Mouse (Mus musculus) heart, adult 9 months (tissue): ENCODE data around the gene Ost4.
A peak's percentile ranks its signal among the peaks of the same experiment; 100 is the strongest.

Source experiments
- DNase-seq, 2 experiments: peaks; one replicate each; pipeline ENCODE4 v3.0.0; 2022; ENCODE audit warnings: low spot score in 2 of 2

Ost4 gene

DNA sequence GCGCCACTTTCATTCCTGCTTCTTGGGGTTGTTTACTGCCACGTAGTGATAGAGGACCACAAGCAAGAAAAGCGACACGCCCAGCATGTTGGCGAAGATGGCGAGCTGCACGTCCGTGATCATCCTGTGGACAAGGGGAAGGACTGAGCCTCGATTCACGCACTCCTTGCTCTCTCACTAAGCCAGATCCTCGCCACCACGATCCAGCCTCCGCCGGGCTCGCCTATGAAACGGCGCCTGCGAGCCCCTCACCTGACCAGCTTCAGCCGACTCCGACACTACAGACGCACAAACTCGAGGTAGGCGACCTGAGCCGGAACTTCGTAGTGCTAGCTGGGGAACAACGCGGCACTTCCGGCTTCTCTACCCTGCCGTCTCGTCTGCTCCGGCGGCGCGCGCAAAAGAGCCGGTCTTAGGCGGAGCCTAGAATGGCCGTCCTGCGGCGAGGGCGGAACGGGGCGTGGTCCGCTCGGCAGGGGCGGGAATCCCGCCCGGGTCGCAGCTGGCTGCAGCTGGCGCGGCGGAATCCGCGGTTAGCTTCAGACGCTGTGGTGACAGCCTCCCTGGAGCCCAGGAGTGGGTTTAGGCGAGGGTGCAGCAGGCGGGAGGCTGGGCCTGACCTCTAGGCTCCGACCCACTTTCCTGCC, at the start of gene Ost4:
TSS of gene Ost4 (minus strand) at position 376 of the 647 bp plus-strand sequence.
- DNase-seq, result peak; percentile 97 to 98

DNA sequence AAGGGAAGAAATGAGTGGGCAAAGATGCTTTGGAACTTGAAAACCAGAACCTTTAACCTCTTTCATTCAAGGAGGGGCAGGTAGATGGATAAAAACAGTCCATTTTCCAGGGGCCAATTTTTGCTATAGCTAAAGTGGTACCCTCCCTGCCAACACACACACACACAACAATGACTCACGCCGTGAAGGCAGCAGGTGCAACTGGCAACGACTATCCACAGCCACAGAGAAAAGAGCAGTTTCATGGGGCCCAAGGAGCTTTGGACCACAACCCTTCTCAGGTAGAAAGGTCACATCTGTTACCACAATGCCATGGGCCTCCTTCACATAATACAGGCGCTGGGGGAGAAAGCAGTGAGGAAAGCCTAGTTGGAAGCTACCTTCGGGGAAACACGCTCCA, 48.2 kb upstream of the Ost4 start:
- DNase-seq, result no peak

DNA sequence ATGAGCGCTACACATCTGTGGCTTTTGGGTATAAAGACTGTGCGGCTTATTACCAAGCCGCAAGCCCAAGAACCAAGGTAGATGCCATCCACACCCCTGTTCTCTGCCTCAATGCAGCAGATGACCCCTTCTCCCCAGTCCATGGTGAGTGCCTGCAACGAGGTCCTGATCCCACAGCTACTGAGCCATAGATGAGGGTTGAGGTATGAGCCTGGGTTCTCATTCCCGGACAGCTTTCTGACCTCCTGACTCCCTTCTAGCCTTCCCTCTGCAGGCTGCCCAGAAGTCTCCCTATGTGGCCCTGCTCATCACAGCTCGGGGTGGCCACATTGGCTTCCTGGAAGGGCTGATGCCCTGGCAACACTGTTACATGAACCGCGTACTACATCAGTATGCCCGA, 47.0 kb upstream of the Ost4 start:
- DNase-seq, result no peak

DNA sequence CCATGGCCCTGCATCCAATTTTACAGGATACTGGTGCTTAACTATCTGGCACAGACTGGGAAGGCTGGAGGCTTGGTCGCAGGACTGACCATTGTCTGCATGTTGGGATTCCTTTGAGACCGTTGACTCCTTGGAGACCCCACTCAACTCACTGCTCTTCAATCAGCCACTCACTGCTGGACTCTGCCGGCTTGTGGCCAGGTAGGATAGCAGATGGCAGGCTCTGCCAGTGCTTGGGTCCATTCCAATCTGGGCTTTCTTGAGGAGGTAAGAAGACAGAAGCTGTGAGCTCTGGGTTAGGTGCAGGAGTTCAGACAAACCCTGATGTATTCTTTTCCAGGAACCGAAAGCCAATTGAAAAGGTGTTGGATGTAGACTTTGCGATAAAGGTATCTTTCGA, 46.5 kb upstream of the Ost4 start:
- DNase-seq, result no peak

DNA sequence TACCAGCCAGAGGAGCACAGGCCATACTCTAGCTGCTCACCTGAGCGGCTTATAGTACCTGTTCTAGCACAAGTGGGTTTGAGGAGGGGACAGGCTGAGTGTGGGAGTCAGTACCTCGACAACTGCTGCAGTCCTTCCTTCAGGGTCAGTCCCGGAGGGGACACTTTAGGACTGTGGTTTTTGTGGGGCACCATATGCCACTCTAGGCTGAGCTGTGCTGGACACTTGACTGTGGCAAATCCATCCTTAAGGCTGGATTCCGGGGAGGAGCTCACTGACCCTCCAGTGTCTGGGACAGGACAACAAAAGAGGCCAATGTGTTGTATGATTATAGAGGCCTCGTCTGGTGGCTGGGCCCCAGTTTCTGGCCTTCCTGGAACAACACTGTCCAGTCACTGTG, 45.0 kb upstream of the Ost4 start:
- DNase-seq, result no peak

DNA sequence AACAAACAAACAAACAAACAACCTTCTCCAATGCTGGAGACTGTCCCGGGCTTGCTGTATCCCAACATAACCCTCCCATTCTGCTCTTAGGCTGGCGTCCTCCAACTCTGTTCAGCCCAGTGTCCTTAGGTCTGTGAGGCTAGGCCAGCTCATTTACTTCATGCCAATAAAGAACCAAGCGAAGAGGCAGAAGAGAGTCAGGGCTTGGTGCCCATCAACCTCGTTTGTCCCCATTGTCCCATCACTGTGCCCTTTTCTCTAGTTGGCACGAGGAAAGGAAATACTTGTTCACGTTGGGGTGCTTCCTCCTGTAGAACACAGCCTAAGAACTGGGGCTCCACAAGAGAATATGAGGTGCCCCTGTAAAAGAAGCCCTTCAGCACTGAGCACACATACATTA, 44.1 kb upstream of the Ost4 start:
- peak in 1 of 2 experiments; percentile 38 for DNase-seq

DNA sequence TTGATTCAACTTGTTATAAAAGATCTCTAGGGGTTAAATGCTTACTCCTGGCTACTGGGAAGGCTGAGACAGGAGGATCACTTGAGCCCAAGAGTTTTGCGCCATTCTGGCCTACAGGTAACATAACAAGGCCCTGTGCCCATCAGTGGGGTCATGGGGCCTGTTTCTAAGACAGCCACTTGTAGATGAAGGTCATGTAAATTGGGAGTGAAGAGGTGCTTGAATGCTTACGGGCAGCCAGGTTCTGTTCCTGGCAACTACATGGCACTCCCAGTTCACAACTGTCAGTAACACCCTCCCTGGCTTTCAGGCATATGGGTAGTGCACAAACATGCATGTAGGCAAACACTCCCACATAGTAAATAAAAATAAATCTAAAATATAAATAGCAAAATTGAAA, 43.3 kb upstream of the Ost4 start:
- no peak for DNase-seq

DNA sequence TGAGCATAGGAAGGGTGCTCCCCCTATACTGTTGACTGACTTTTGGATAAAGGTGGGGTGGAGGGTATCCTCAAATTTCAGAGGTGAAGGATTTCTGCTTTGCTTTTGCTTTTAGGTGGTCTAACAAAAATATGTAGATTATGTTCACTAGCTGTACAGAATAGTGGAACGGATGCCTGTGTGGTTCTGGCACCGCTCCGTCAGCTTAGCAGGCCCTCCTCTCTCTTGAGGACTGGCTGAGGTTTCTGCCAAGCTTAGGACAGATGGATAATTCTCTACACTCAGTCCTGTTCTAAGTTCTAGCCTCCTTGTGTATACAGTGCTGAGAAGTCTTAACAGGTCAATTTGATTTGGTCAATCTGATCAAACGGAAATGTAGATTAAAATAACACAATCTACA, 42.9 kb upstream of the Ost4 start:
- DNase-seq, result peak in 1 of 2 experiments; percentile 34

DNA sequence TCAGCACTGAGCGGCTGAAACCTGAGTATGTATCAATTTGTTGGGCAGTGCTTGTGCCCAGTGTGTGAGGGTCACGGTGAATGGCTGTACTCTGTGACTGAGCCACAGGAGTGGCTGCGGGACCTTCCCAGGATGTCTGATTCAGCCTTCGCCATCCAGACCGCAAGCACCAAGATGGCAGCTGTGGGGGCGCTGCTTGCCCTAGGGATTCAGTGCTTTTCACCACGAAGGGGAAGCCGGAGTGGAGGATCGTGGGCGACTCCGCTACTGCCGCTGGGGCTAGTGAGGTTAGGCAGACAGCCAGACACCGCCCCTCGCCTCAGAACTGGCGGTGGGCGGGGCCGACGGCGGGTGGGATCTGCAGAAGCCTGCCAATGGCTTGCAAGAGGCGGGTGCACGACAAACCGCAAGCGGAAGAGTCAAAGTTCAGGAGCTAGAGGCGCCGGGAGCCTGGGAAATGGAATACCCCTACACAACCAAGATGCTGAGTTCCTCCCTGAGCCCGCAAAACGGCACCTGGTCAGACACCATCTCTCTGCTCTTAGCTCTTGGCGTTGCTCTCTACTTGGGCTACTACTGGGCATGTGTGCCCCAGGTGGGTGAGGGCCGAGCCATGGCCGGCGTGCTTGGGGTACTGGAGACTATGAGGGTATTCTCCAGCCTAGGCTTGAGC, 42.2 kb upstream of the Ost4 start:
- peak; percentile 92 for DNase-seq

DNA sequence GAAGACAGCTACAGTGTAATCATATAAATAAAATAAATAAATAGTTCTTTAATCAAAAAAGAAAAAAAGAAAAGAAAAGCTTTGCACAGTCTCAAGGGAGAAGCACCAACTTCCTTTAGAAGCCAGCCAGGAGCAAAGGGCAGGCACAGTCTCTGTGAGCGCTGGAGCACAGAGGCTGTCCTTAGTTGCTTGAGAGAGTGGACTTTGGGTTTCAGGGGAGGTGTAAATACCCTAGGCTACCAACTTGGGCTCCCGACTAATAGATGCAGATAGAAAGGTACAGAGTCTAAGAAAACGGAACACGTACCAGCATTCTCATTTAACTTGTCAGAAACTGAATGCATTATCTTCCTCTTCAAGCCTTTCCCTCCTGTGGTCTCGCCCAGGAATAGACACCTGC, 41.0 kb upstream of the Ost4 start:
- no peak for DNase-seq

DNA sequence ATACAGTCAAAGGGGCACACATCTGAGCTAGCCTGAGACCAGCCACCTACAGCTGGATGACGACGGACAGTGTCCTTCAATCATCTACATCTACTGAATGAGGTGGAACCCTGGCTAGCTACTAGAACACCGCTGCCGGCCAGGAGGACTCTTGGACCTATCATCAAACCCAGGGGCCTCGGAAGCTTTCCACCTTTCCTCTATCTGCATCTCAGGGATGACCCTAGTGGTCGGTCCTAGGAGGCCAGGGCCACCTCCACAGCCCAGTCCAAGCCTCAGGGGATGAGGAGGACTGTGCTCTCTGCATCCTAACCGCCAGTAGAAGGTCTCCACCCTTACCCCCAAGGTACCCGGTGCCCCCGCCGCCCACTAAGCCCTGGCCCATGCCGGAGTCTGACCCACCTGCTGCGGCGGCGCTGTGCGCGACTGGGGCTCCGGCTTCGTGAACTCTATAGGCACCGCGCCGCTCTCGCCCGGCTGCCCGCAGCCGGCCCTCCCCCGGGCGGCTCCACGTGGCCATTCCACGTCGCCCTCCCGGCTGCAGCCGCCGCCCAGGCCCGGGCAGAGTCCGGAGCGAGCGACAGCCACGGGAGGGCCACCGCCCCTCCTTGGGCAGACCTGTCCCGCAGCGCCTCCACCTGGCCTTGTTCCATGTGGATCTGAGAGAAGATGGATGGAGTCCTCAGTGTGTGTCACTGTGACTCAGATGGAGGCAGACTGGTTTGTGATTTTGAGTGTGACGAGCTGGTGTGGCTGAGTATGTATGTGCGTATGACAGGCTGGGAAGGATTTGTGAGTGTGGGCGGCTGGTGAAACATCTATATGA, 37.6 kb upstream of the Ost4 start, which contains the start of gene Cgref1:
TSS of gene Cgref1 (minus strand) at position 636 of the 826 bp plus-strand sequence.
- DNase-seq, result peak in 1 of 2 experiments; percentile 43

DNA sequence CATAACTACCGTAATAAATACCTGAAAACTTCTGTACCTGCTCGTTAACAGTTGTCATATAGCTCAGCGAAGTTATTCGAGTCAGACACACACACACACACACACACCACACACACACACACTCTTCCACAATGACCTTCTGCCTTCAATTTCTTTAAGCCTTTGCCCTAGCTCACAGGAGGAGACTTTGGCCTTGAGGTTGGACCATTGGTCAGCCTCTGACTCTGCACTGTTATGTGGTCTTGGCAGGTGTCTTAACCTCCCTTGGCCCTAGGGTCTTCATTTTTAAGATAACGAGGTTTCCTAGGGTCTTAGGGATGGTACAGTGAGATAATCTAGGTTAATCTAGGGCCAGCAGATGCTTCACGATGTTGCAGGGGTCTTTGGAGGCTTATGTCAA, 36.8 kb upstream of the Ost4 start:
- no peak for DNase-seq

DNA sequence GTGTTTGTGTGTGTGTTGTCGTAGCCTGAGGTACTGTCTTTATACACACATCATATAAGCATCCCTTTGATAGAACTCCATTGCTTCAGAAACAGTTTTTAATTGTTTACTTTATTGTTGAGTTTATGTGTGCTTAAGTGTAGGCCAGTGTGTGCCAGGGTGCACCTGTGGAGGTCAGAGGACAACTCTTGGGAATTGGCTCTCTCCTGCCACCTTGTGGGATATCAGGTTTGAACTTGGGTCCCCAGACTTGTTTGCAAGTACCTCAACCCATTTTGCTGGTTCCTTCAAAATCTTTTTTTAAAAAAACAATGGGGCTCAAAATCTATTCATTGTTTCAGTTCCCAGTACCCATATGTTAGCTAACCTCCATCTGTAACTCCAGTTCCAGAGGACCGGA, 35.4 kb upstream of the Ost4 start:
- DNase-seq, result no peak

DNA sequence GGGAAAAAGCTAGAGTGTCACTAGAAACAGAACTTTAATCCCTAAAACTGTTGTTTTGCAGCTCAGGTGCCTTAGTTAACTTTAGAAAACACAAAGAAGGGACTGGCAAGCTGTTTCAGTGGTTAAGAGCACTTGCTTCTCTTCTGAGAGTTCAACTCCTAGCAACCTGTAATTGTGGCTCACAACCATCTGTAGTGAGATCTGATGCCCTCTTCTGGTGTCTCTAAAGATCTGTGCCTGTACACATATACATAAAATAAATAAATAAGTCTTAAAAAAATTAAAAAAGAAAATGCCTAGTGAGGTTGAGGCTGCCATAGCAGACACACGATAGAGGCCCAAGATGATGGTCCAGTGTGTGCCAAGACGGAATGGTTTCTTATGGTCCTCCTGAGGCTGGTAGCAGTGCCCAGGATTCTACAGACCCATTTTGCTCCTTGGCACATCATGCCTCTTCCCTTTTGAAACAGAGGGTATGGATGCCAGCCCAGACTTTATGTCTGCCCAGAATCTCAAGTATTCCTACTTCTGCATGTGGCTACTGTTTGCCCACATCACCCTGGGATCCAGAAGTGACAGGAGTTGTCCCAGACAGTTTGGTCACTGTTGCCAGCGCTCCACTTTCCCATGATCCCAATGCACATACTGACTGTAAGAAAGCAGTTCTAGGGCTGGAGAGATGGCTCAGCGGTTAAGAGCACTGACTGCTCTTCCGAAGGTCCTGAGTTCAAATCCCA, 27.3 kb upstream of the Ost4 start:
- no peak for DNase-seq

DNA sequence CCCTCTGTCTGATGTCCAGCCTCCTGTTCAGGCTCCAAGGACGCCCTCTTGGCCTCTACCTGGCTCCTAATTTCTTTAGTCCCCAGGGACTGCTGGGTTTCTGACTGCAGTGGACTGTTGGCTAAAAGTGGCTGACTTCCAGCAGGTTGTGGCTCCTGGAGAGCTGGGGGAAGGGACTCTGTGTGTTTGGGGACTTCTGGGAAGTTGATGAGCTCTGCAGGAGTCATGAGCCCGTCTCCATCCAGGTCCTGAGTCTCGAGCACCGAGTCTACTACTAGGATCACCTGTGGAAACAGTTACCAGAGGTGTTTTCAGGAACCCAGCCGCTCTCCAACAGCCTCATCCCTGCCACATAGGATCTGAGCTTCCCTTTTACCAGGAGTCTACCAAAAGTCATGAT, 26.1 kb upstream of the Ost4 start:
- no peak for DNase-seq

DNA sequence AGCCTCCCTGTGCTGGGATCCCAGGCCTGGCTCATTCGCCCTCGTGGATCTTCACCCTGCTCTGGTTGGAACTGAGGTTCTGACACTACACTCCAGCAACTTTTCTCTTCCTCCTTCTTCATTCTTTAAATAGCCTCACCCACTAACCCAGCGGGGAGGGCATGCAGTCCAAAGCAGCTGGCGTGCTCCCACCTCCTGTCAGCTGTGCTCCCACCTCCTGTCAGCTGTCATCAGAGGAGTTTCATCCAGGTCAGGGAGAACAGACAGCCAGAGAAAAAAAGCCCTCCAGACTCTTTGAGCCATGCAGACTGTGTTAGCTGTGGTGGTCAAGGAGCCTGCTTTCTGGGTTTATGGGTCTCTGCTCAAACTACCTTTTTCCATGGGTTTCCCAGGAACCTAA, 23.8 kb upstream of the Ost4 start:
- no peak for DNase-seq

DNA sequence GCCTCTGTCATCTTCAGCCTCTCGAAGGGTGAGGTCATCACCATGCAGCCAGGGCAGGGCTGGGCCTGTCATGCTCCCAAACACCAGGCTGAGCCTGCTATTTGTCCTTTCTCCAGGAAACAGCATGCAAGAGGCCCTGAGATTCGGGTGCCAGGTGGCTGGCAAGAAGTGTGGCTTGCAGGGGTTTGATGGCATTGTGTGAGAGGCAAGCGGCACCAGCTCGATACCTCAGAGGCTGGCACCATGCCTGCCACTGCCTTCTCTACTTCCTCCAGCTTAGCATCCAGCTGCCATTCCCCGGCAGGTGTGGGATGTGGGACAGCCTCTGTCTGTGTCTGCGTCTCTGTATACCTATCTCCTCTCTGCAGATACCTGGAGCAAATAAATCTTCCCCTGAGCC, 23.3 kb upstream of the Ost4 start:
- DNase-seq, result no peak

DNA sequence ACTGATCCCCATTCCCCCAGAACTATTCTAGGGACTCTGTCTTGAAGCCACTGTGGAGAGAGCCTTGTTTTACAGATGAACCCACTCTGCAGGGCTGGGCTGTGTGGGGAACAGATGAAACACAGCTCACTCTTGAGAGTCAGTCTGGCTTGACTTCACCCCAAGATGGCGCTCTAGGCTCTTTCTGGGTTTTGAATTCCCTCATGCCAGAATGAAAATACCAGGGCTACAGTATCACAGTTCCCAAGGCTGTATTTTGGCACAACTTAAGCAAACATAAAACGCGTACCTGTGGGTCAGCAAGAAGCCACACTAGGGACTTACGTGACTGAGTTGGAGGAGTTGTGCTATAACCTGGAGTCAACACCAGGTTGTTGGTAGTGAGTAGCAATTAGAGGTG, 22.5 kb upstream of the Ost4 start:
- DNase-seq, result peak in 1 of 2 experiments; percentile 70

DNA sequence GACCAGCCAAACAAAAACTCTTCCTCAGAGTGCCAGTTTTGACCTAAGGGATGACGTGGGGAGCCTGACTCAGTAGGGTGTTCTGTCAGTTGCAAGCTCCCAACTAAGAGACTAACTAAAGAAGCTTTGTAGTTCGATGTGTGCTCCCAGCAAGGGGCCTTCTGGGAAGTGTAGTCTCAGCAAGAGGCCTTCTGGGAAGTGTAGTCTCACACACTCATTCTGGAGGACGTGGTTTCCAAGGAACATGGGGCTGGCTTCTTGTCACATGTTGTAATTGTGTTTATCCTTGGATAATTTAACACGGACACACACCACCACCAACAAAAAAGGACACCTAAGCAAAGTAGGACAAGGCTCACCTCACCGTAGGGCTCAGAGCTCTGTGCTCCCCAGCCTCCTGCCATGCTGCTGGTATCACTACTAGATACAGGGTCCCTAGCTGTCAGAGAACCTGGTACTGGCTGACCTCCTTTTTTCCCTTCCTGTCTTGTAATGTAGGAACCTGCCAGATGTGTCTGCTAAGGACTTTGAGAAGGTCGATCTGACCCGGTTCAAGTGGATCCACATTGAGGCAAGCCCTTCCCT, 20.4 kb upstream of the Ost4 start:
- DNase-seq, result no peak

DNA sequence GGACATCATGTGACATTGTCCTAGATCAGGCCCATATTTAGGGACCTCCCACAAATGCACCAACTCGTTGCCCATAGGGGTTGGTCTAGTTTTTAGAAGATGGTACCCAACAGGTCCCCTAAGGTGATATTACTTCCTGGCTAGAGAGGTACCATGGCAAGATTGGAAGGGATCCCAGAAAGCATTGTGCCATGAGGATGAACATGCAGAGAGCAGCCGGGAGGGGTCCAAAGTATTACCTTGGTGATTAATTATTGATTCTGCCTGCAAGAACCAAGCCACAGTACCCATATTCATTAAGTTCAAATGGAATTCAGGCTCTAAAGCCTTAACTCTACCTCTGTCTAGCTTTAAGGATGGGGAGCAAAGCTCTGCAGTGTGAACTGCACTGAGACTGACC, 18.5 kb upstream of the Ost4 start:
- no peak for DNase-seq

DNA sequence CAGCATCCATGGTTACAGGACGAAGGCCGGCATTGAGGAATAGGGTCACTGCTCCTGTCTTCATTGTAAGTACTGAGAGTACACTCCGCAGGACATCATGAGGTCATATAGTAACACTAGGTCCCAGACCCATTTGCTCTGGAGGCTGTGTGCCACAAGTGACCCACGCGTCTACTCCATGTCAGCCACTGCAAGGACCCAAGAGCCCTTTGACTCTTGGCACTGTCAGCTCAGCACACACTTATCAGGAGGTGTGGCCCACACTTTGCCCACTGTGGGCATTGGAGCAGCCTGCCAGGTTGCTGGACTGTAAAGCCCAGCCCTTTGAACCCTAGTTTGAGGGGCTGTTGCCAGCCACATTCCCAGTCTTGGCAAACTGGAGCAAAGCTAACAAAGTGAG, 17.6 kb upstream of the Ost4 start:
- DNase-seq, result no peak

DNA sequence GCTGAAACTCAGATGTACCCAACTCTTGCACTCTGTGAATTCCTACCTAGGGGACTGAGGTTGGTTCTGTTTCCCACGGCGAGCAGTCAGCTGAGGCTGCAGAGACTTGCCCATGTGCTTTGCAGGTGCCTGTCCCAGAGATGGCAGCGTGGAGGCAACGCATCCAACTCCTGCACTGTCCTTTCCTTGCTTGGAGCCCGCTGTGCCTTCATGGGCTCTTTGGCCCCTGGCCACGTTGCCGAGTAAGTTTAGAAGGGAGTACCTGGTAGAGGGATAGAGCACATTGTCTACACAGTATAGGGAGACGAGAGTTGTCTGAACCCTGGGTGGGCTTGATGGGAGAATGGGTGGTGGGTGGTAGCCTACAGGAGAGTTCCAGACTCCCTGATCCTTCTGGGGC, 17.0 kb upstream of the Ost4 start:
- no peak for DNase-seq
